Mouse (Mus musculus) layer of hippocampus, postnatal 14 days (tissue): ENCODE measurements around the gene Cd33. TPM values are rescaled to one million over a fixed set of nuclear protein-coding genes. Genes with fewer than 3 reads are reported as not detected.

ENCODE experiments used
- DNase-seq, 2 experiments: peaks; one replicate each; pipeline ENCODE4 v3.0.0; 2021 to 2022; ENCODE audit warnings: low spot score in 2 of 2, mixed read lengths in 1 of 2
- long read RNA-seq, 2 experiments: library from polyadenylated mRNA; stranded (forward); transcript quantifications; one replicate each; pipeline ENCODE4 v2.0.0; 2021
- total RNA-seq, 2 experiments: library from RNA; stranded (reverse); gene quantifications; 2 replicates each; pipeline ENCODE4 v1.2.3; 2021

The Cd33 gene
- 1 to 10 TPM; 6.5 to 6.8 TPM for total RNA-seq
- long read RNA-seq, experiment 1, partial matches to known transcripts: 1 of 5 reads
- long read RNA-seq, experiment 1, other reads (novel, unspliced or antisense): 4 of 5 reads
- long read RNA-seq, experiment 2, partial matches to known transcripts: 0 of 1 reads
- long read RNA-seq, experiment 2, other reads (novel, unspliced or antisense): 1 of 1 reads

DNA sequence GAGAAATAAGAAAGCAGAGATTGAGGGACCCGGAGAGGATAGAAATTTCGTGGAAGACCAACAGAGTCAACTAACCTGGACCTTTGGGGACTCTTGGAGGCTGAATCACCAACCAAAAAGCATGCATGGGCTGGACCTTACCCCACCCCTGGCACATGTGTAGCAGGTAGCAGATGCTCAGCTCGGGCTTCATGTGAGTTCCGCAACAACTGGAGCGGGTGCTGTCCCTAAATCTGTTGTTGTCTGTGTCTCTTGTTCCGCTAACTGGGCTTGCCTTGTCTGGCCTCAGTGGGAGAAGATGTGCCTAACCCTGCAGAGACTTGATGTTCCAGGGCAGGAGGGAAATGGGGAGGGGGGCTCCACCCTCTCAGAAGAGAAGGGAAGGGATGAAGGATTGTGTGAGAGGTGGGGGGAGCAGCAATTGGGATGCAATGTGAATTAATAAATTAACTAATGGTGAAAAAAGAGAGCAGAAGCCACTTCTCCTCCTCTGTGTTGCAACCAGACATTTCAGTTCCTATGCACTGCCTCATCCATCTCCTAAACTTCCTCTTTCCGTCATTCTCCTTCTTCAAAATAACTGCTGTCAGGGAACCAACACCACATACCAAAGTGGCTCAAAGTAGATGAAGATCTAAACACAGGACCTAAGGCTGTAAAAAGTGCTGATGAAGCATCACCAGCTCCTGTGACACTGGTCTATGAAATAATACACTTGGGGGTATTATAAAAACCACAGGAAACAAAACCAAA is at the start of gene Cd33:
Gene Cd33, minus strand, starts transcription at position 204 of the 753 bp plus-strand sequence.
- DNase-seq: peak in 1 of 2 experiments; percentile 18

DNA sequence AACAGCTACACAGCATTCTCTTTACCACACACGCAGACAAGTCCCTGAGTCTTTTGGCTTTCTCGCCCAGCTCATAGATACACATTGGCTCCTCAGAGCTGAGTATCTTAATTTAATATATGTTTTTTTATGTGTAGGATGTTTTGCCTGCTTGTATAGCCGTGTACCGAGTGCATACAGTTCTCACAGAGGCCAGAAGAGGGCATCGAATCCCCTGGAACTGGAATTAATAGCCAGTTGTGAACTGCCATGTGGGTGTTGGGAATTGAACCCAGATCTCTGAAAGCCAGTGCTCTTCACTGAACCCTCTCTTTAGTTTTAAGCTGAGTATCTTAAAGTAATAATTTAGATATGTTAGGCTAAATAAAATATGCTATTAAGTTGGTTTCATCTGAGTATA is 40.6 kb upstream of the Cd33 start:
- no peak for DNase-seq

DNA sequence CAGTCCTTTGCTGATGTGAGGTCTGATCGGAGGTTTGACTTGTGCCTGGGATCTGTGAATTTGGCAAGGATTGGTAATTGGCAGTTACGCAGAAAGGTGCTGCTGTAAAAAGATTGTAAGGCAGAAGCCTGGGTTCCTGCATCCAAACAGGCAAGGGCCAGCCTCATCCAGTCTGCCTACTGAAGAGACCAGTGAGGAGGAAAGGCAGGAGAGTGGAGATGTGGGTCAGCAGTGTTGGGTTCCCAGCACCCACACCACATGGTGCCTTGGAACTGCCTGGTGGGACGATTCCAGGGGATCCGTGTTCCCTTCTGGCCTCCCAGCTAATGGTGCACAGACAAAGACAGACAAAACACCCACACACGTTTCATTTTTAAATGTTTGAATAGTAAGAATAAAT is 36.3 kb upstream of the Cd33 start:
- DNase-seq: peak; percentile 26 to 40

DNA sequence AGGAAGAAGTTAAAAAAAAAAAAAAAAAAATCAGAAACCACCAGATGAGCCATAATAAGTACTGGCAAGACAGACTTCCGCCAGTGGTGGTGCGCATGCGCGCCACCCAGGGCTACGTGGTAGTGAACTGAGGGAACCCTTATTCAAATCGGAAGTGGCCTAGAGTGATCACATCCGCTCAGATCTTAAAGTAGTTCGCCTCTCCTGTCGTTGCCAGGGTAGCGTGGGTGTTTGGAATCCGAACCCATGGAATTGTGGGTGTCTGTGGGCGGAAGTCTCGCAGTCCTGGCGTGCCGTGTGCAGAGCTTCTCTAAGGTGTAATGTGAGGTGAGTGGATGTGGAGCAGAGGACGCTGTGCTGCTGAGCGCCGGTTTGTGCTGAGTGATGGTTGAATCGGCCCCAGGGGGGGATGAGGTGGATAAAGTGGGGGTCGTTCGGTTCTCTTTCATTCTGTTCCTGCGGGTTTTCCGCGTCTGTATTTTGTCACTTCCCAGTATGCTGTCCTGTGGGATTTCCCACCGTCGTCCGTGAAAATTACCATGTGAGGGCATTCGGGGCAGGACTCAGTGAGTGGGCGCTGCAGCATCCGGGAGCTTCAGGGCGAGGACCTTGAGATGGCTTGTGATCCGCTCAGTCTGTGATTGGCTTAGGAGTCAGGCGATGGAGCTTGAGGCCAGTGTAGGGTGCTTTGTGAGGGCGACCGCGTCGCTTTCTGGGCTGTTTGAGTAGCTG is 35.4 kb upstream of the Cd33 start, which contains the start of gene Zfp719:
Gene Zfp719, plus strand, starts transcription at position 171 of the 732 bp plus-strand sequence.
- DNase-seq: peak; percentile 84 to 96

DNA sequence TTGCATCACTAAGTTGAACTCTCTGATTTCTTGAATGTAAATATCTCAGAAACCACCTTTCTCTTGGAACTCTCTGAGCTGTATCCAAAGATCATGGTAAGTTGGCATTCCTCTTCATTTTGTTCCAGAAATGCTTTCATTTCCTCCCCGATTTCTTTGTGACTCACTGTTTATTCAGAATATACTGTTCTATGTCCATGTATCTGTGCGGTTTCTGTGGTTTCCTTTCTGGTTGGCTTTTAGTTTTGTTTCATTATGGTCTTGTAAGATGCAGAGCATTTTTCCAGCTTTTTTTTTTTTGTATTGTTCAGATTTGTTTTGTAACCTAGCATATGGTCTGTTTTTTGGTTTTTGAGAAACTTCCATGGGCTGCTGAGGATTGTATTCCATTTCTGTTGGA is 27.0 kb upstream of the Cd33 start:
- no peak for DNase-seq

DNA sequence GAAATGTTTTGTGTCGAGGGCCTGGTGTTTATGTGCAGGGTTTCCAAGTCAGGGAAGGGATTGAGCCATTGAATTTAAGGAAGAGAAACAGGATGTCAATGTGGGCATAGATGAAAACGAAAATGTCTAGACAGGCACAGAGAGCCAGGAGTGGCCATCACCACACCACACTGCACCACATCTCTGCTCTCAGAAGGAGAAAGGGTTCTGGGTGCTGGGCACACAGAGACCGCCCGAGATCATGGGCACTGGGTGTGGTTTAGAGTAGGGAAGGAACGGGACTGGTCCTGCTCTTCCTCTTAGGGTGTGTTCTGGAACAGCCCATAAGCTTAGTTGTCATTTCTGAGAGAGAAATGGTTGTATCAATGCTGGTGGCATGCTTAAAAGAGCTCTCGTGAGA is 19.1 kb upstream of the Cd33 start:
- DNase-seq: no peak

DNA sequence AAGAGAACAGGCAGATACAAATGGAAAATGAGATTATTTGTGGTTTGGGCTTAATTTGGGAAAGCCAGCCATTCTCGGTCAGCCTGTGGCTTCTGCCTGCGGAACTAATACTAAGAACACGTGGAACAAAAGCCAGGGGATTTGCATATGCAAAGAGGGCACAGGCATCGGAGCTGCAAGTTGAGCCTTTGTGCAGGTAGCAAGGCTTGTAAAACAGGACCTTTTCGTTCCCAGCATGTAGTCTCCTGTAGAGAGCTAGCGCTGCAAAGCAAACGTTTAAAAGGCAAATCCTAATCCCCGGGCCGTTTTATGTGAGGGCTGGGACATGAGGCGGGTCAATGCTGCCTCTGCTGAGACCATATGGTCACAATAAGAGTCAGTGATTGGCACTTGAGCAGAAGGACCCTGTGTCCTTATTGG is 18.4 kb upstream of the Cd33 start:
- DNase-seq: no peak

DNA sequence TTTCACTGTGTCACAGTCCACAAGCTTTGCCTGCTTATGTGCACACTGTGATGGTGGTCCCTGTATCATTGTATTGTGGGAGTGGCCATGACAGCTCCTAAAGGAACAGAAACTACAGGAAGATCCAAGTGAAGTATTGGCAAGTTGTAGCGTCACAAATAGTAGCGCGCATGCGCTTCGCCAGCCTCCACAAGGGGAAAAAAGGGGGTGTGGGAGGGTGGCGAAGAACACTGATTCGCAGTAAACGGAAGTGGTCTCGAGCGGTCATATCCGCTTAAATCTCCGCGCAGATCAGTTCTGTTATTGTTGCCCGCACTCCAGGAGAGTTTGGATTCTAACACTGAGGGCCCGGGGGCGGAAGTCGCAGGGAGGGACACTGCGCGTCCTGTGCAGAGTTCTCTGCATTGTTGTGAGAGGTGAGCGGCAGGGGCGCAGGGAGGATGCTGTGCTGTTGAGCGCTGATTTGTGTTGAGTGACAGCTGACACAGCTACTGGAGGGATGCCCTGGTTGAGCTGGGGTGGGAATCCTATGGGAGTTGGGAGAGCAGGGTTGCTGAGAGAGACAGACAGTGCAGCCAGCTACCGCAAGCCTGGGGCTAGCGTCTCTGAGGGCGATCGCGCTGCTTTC is 17.9 kb upstream of the Cd33 start, which contains the start of gene Zfp658:
Gene Zfp658, plus strand, starts transcription at position 251 of the 628 bp plus-strand sequence.
- peak; percentile 83 to 95 for DNase-seq

DNA sequence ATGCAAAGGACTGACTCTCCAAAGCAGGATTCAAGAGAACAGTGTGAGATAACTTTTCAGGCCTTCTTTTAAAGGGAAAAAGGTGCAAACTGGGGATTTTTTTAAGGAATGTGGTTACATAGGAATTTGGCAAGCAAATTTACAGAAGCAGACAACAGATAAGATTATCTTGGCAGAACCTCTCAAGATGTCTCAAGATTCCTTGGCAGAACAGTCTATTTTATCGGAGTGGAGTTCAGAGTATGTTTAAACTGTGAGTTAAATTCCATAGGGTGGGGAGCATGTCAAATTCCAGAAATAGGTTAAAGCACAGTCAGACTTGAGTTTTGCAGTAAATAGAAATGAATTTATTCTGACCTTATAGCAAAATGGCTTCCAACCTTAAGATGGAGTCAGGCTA is 12.7 kb upstream of the Cd33 start:
- DNase-seq: no peak

DNA sequence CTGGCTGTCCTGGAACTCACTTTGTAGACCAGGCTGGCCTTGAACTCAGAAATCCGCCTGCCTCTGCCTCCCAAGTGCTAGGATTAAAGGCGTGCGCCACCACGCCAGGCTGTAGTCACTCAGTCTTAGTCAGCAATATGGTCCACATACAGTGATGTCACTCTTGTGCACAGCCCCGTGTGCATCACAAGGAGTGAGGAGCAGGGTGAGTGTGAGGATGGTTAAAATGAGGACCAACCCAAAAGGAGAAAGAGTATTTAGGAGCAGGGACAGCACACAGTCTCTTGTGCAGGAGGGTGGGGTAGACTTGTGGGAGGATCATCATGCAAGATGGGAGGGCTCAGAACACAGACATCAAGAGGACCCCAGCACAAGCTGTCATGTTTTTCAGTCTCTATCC is 11.1 kb upstream of the Cd33 start:
- no peak for DNase-seq

DNA sequence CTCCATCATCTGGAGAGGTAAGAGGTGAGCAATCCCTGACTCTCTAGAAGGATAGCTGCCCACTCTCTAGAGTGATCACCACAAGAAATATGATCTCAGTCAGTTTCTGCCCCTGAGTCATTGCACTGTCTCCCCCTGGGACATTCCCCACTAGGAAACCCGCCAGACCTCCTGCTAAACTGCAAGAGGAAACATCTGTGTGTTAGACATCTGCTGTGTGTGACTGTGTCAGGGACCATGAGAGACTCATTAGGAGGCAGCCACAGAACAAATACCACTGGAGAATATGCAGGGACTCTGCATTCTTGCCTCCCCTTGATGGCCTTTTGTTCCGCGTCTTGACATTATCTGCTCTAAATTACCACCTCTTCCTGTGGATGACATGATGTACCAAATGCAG is 10.3 kb upstream of the Cd33 start:
- DNase-seq: no peak

DNA sequence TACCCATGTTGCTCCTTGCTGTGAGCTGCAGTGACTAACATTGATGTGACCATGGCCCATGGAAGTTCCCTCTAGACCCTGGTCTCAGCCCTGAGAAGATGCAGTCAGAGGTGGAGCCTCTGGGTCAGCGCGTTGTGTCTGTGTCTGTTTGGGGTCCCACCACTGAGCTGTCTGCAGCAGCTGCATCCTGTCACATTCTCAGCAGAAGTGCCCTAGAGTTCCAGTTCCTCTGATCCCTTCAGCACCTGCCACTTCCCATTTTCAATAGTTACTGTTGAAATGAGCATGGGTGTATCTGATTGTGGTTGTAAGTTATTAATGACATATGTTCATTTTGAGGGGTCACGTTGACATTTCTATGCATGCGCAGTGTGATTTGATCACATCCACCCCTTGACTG is 8.9 kb upstream of the Cd33 start:
- DNase-seq: peak in 1 of 2 experiments; percentile 36

DNA sequence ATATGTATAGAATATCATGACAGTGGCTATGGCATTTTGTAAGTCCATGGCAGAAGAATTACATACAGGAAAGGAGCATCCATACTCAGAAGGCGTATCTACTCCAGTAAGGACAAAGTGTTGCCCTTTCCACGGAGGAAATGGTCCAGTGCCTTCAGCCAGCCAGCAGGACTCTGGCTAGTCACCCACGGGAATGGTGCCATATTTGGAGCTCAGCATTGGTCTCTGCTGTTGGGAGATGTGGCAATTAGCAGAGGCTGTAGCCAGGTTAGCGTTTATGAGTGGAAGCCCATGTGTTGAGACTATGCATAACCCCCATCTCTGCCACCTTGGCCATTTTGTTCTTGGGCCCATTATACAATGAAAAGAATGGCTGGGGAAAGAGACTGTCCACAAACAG is 4.0 kb upstream of the Cd33 start:
- DNase-seq: no peak

DNA sequence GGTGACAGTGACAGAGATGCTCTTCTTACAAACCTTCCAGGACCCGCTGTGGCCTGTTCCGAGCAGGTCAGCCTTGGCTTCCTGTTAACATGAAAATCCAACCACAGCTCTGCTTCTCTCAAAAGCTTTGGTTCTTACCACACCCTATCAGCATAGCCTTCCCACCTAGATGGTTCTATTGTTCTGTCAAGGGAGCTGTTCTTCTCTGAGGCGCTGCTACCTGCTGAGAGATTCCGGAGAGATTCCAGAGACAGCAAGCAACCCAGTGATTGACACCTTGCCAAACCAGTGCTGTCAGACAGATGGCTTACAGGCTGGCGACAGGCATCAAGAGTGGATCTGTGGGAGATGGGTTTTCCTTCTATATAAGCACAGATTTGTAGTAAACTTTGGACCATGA is 3.4 kb upstream of the Cd33 start:
- DNase-seq: peak in 1 of 2 experiments; percentile 56

DNA sequence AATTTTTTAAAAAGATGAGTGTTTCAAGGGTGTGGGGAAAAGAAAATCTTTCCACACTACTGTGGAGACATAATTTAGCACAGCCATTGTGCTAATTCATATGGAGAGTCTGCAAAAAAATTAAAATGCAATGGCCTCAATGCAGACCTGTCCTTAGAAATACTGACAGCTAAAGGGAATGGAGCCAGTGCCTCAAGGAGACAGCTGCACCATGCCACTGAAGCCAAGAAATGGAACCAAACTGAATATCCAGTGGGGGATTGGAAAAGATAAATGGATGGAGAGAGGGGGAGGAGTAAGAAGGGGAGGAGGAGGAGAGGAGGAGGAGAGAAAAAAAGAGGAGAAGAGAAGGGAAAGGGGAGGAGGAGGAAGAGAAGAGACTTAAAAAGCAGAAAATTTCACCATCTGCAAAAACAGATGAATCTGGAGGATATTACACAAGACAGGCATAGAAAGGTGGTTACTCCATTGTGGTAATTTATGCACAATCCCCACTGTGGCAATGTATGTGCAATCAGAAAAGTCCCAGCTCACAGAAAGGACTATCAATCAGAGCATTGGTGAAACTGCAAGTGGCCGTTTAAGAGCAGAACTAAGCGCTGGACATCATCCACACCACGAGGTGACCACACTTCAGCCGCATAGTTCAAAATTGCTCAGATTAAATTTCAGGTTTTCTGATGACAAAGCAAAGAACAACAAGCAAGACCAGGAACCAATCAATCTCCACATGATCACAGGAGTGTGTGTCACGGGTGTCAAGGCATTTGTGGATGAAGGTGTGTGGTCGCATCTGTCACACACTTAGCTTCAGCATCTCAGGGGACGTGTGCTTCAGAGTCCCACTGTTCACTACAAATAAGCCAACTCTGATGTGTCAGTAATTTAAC is 1.7 kb upstream of the Cd33 start:
- DNase-seq: no peak

DNA sequence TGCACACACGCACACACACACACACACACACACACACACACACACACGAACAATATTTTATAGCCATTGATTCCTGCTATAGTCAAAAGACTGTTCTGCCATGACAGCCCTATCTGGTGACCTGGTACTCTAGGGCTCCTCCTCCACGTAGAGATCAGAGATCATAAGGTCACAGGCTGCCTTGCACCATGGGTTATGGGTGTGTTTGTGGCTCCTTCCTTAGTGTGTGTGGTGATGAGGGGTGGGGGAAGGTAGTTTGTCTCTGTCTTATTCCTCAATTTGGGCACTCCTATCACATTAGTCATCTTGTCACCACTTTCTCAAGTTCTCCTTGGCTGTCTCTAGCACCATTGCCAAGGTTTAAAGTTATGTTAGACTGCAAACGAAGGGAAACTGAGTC is 5.7 kb downstream of the Cd33 start:
- no peak for DNase-seq

DNA sequence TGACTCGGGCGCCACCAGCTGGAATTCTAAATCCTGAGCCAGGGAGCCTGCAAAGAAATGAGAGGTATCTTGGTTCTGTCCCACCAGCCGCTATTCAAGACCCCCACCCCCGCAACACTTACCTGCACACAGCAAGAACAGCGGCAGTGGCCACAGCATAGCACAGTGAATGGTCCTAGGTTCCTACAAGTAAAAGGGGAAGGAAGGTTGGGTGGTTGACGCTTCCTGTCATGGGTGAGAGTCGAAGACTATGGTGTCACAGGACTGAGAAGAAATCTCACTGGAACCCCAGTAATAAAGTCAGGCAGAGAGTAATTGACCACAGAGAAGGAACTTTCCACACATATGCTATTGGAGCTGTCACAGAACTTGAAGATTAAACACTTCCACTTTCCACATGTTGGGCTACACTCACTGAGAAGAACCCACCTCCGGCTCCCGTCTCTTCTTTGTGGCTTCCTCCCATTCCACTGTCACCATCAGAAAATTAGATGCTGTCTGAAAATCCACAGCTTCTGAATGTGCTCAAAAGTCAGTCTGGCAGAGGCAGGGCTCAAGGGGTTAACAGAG is 11.2 kb downstream of the Cd33 start:
- no peak for DNase-seq

DNA sequence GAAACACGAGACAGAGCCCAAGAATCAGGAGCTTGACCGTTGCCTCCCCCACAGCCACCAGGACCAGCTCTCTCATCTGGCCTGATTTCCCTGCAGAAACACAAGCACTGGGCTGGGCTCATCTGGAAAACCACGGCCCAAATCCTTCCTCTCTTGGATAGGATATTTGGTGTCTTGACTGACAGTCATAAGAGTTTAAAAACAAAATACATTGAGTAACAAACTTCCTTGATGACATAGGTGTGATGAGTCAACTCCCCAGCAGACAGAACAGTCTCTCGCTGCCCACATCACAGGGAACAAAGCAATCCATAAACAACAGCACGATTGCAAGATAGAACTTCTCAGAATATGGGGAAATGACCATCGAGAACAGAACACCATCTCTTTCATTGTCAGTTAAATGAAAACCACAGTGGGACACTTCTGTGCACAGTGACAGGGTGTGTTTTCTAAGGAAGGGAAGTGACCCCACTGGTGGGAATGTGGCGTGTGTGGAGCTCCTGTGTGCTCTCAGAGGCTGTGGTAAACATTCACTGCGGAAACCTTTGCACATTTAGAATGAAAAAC is 13.9 kb downstream of the Cd33 start:
- no peak for DNase-seq

DNA sequence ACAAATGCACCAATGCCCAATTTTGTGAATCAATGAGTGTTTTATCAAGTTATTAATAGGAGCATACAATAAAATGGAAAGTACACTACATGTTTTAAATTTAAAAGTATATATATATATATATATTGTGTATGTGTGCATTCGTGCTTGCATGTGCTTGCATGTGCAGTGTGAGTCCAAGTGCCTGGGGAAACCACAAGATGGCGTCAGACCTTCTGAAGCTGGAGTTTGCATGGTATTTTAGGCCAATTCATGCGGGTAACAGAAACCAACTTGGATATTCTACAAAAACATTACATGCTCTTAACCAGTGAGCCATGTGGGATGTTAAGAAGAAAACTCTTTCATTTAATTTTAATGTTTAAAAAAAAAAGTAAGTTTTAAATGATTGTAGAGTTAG is 18.9 kb downstream of the Cd33 start:
- DNase-seq: no peak

DNA sequence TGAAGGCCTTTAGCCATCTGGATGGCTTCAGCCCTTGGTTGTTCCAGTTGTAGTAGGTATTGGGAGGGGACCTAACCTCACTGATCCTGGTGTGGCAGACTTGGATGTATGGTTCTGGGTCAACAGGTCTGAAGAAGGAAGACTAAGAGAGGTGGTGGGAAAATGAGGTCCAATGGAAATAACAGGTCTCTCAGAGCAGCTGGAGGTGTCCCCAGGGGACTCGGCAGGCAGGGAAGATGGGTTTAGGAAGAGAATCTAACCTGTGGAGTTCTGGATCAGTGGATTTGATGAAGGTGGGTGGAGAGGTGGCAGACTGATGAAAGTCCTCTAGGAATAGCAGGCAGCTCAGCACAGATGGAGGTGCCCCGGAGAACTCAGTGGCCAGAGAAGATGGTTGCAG is 21.5 kb downstream of the Cd33 start:
- DNase-seq: no peak
